Mouse (Mus musculus): ENCODE results near the gene Trh.
A peak's percentile ranks its signal among the peaks of the same experiment; 100 is the strongest.

The Trh gene

DNA sequence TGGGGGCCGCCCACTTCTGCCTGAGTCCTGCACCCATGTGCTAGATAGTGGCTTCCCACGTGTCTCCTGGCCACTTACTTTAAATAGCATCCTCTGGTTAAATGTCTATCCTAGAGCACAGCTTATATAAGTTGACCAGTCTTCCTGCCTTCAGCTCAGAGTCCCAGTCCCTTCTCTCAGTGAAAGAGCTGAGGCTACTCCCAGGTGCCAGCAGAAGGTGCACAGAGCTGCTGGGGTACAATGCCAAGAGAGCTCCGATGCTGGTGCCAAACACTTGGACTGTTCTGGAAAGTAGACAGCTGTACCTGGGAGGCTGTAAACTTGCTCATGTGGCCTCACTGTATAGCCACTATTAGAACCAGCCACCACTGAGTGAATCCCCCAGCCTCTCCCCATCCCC lies 22.4 kb downstream of the Trh start:
- no peak for DNase-seq (ENCODE audit: low spot score)

DNA sequence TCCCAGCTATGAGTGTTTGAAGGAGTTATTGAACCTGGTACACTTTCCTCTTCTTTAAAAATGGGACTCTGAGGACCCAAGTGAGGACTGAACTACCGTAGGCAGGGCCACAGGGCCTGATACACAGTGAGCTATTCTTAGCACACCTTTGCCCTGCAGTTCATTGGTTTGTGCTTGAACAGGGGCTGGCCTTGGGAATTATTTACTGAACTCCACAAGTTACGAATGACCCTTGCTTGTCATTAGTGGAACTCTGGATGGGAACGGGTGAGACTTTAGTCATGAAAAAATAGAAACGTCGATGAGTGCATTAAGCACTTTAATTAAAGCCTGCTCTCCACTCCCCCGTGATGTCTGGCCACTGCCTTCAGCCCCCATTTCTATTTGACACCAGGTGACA lies 22.8 kb downstream of the Trh start:
- DNase-seq (ENCODE audit: low spot score): no peak

DNA sequence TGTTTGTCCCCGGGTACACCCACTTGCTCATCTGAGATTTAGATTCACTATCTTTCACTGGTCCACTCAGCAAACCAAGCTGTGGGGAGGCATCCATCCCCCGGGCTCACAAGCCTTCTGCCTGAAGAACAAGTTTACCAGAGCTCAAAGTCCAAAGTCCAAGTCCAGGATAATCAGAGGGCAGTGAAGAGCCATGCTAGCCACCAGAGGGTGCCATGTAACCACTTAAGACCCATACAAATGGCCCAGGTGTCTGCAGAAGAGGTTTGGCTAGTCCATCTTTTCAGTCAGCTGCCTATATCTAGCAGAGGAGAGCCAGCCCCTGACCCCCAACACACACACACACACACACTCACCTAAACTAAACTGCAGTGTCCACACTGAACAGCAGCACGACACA lies 25.0 kb downstream of the Trh start:
- peak; percentile 74 for DNase-seq (ENCODE audit: low spot score)

DNA sequence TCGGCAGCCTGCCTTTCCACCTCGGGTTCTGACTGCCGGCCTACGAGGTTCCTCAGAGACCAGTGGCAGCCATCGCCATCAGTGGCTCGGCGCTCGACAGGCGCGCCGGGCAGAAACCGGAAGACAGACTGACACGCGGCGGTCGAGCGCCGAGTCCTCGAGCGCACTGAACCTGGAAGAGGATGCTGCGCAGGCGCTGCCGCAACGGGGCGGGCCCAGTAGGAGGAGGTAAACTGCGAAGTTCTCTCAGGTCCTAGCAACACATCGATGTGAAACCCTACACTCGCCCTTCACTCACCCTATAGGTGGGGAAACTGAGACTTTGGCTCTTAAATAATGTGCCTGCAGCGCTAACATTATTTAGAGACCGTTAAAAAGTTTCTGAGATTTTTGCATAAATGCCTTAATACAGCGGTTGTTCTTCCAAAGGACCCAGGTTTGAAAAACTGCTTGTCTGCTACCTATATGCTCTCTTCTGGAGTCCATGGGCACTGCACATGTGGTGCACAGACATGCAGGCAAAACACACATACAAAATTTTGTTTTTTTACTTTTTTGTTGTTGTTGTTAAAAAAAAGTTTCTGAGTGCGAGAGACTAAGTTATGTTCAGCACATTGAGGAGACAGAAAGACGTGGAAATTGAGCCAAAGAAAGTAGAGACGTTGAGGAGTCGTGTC lies 29.5 kb downstream of the Trh start, which contains the start of gene Rbsn:
Gene Rbsn (minus strand): TSS at position 153 of the 677 bp plus-strand sequence.
- DNase-seq (ENCODE audit: low spot score): peak; percentile 98

DNA sequence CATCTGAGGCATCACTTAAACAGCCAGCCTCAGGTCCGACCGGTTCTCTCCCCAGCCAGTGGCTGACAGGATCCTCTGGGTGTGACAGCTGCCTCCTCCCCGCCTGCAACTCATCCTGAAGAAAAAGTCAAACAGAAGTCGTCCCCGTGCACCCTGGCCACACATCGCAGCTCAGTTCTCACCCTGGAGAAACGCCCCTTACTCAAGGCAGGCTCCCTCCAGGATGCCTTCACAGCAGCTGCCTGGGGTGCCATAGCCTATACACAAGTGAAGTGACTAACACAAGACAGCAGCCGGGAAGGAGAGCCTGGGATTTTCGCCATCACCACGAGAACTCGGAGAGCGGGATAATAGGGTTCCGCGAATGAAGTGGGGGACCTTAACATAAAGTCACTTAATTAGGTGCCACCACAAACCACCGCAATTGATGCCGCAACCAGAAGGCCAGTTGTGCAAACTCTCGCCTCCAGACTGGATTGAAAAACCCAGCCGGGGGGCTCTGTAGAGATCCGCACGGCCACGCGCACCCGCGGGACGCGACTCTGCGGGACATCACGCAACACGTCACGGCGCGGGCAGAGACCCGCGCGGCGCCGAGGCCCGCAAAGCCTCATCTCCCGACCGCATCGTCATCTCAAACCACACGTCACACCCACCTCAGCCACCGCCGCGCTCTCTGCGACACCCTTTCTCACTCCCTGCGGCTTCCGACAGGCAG lies 30.2 kb downstream of the Trh start:
- DNase-seq (ENCODE audit: low spot score): peak; percentile 21

DNA sequence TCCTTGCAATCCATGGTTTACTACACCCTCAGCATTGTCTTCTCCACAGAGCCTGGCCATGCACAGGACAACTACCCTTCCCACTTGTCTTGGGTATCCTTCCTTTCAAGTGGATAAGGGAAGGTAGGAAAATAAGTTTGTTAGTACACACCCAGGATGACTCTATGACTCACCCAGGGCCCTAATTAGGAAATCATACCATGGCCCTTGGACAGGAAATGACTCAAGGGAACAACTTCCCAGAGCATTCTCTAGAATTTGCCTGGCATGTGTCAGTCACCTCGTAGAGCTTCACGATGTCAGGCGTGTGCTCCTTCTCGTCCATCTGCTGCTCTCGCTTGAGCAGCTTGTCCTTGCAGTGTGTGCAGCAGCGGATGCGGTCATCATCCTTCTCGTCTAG lies 45.0 kb downstream of the Trh start:
- DNase-seq (ENCODE audit: low spot score): no peak

All from embryo, embryonic 10 days (tissue).